Mouse (Mus musculus) lung, postnatal 0 days (tissue): Measurements from ENCODE around the gene Krtap5-1. TPM values are rescaled to one million over a fixed set of nuclear protein-coding genes. Genes with fewer than 3 reads are reported as not detected.
"Not testable (repeated sequence)": the region's sequence is repeated elsewhere in the genome, so short reads cannot be mapped to it uniquely, and the experiment has no call there.

Experiments
- ATAC-seq: fragments of 200-750 bp; cut with Nextera tagmentation; 2 replicates; pipeline ENCODE4 v1.8.0; 2017; ENCODE audit warnings: moderate library complexity
- DNase-seq: peaks from one replicate; pipeline ENCODE4 v3.0.0-alpha.2; 2016; ENCODE audit warnings: low spot score
- H3K27ac ChIP-seq: fragments of 300-500 bp; sonication (generic); 2 replicates; pipeline ENCODE4 v1.5.1; 2014; ENCODE audit warnings: antibody characterized with exemption, mild to moderate bottlenecking, low read length, mixed read lengths
- H3K27me3 ChIP-seq: fragments of 300-500 bp; sonication (generic); replicated peaks from 2 replicates; pipeline ENCODE4 v1.6.1; 2014; ENCODE audit warnings: low read length, mixed read lengths; ENCODE audit not compliant: insufficient read depth
- H3K36me3 ChIP-seq: fragments of 300-500 bp; sonication (generic); 2 replicates; pipeline ENCODE4 v1.6.1; 2014; ENCODE audit warnings: low read length, mixed read lengths; ENCODE audit not compliant: insufficient read depth
- H3K4me1 ChIP-seq: fragments of 300-500 bp; sonication (generic); 2 replicates; pipeline ENCODE4 v1.6.1; 2014; ENCODE audit warnings: antibody characterized with exemption, low read depth, low read length, mixed read lengths; ENCODE audit not compliant: insufficient read depth
- H3K4me2 ChIP-seq: fragments of 300-500 bp; sonication (generic); replicated peaks from 2 replicates; pipeline ENCODE4 v1.6.1; 2014; ENCODE audit warnings: low read depth, mild to moderate bottlenecking, low read length, moderate library complexity, mixed read lengths
- H3K4me3 ChIP-seq: fragments of 300-500 bp; sonication (generic); 2 replicates; pipeline ENCODE4 v1.5.1; 2014; ENCODE audit warnings: low read depth, low read length
- H3K9ac ChIP-seq: fragments of 300-500 bp; sonication (generic); replicated peaks from 2 replicates; pipeline ENCODE4 v1.6.1; 2014; ENCODE audit warnings: low read depth, mild to moderate bottlenecking
- H3K9me3 ChIP-seq: fragments of 300-500 bp; sonication (generic); 2 replicates; pipeline ENCODE4 v1.6.1; 2016; ENCODE audit warnings: low read length, mixed read lengths
- CTCF ChIP-seq: IDR thresholded peaks from 2 replicates; pipeline ENCODE4 v1.5.1; 2016; ENCODE audit warnings: antibody characterized with exemption, mild to moderate bottlenecking
- EP300 ChIP-seq: IDR thresholded peaks from 2 replicates; pipeline ENCODE4 v1.6.1; 2016; ENCODE audit warnings: antibody characterized with exemption, mild to moderate bottlenecking, control low read depth
- WGBS: fragments of 180-500 bp; shearing (Covaris S2); extraction: QIAGEN DNeasy Blood & Tissue Kit; methylation state at CpG from one replicate; pipeline ENCODE4 v1.1.7; 2014; 5-methylcytosine and 5-hydroxymethylcytosine counted together
- polyA plus RNA-seq: library from polyadenylated mRNA; unstranded; fragments of >200 nt; fragmentation: Nextera tagmentation; extraction: Ambion mirVana; gene quantifications from 2 replicates; pipeline ENCODE4 v1.2.1, GENCODE M21; 2015

Krtap5-1 gene
- polyA plus RNA-seq, 1 experiment from 2014 or later = not detected

- 89% methylated on average over 4 of the region's 4 CpGs for WGBS
Measured at GRCm38 (mm10) chr7:142331281-142331680, 34.4 kb upstream of the Krtap5-1 start.

DNA sequence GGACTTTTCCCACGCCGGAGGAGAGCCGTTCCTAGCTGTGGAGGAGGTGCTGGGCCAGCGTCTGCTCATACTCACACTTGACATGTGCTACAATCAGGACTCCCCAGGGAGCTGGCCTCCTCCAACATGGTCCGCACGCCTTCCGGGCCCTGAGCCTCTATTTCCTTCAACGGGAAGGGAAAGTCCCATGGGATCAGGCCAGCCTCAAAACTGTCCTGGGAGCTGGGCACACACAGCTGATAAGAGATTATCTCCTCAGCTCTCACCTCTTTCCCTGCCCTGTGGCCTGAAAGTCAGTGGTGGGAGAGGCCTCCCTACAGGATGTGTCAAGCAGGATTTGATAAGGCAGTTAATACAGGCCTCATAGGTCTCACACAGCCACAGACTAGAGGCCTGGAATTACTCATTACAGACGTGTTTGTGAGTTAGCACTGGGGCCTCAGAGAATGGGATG lies 33.4 kb upstream of the Krtap5-1 start:
- no peaks in the 10 kb centered on the region for H3K4me1 ChIP-seq
- no peaks in the 10 kb centered on the region for H3K9me3 ChIP-seq
- H3K4me3 ChIP-seq = no peak overlapping the region
- no peak overlapping the region for H3K4me2 ChIP-seq
- H3K27me3 ChIP-seq = no peaks in the 10 kb centered on the region
- H3K36me3 ChIP-seq = no peaks in the 10 kb centered on the region
- WGBS = 44% methylated on average over 9 of the region's 9 CpGs
- DNase-seq (no peak), ATAC-seq (peak; percentile 57)
- H3K27ac ChIP-seq = 0 out of 2 replicates have a peak overlapping the region, but pooled peaks have one; percentile 20
- H3K9ac ChIP-seq = no peak overlapping the region
- TF ChIP-seq CTCF (no peak), EP300 (peak; percentile 18; the same call in 1 of the 2 replicates)

More at GRCm38 (mm10) chr7:142331281-142331680, 34.4 kb upstream of the Krtap5-1 start:
- ATAC-seq (no peak), DNase-seq (no peak)
- Histone ChIP-seq H3K4me2 (no peak overlapping the region), H3K4me1 (no peaks in the 10 kb centered on the region), H3K4me3 (no peak overlapping the region), H3K36me3 (no peaks in the 10 kb centered on the region), H3K27ac (no peak overlapping the region), H3K27me3 (no peaks in the 10 kb centered on the region), H3K9ac (no peak overlapping the region), H3K9me3 (no peaks in the 10 kb centered on the region)
- TF ChIP-seq EP300 = no peak
- TF ChIP-seq CTCF = no peak

- Histone ChIP-seq H3K27me3 (no peaks in the 10 kb centered on the region), H3K4me3 (no peak overlapping the region), H3K27ac (no peak overlapping the region), H3K4me2 (no peak overlapping the region), H3K9me3 (no peaks in the 10 kb centered on the region), H3K4me1 (no peaks in the 10 kb centered on the region), H3K9ac (no peak overlapping the region), H3K36me3 (no peaks in the 10 kb centered on the region)
- WGBS = 91% methylated on average over 3 of the region's 3 CpGs
- no peak for TF ChIP-seq EP300
- TF ChIP-seq CTCF = no peak
- no peak for DNase-seq
- ATAC-seq = no peak
Measured at GRCm38 (mm10) chr7:142328507-142328906, 31.6 kb upstream of the Krtap5-1 start.

- Histone ChIP-seq H3K4me1 (no peaks in the 10 kb centered on the region), H3K4me2 (no peak overlapping the region), H3K36me3 (no peaks in the 10 kb centered on the region), H3K27me3 (no peaks in the 10 kb centered on the region), H3K9ac (no peak overlapping the region), H3K27ac (no peak overlapping the region), H3K4me3 (no peak overlapping the region), H3K9me3 (no peaks in the 10 kb centered on the region)
- WGBS = 24% methylated on average over 9 of the region's 9 CpGs
- DNase-seq (no peak), ATAC-seq (peak; percentile 37; the same call in 1 of the 2 replicates)
- TF ChIP-seq EP300 = 0 out of 2 replicates have a peak, but pooled peaks have one; percentile 19
- TF ChIP-seq CTCF = no peak
Measured at GRCm38 (mm10) chr7:142326714-142327445, 30.0 kb upstream of the Krtap5-1 start.

GRCm38 (mm10) chr7:142323396-142324117 lies 26.6 kb upstream of the Krtap5-1 start:
- Histone ChIP-seq H3K9ac (no peak overlapping the region), H3K27ac (no peak overlapping the region), H3K27me3 (no peaks in the 10 kb centered on the region), H3K4me3 (no peak overlapping the region), H3K9me3 (no peaks in the 10 kb centered on the region), H3K36me3 (no peaks in the 10 kb centered on the region), H3K4me1 (no peaks in the 10 kb centered on the region), H3K4me2 (no peak overlapping the region)
- TF ChIP-seq CTCF = no peak
- no peak for TF ChIP-seq EP300
- DNase-seq (no peak), ATAC-seq (no peak)
- WGBS = 62% methylated on average over 12 of the region's 12 CpGs

GRCm38 (mm10) chr7:142322641-142323040 lies 25.7 kb upstream of the Krtap5-1 start:
- DNase-seq = no peak
- H3K4me1 ChIP-seq = no peaks in the 10 kb centered on the region
- H3K9me3 ChIP-seq = no peaks in the 10 kb centered on the region
- ATAC-seq = no peak
- whole genome bisulfite sequencing = 82% methylated on average over 6 of the region's 6 CpGs
- no peaks in the 10 kb centered on the region for H3K27me3 ChIP-seq
- H3K27ac ChIP-seq = no peak overlapping the region
- no peak for TF ChIP-seq CTCF
- no peak for TF ChIP-seq EP300
- H3K4me3 ChIP-seq = no peak overlapping the region
- H3K36me3 ChIP-seq = no peaks in the 10 kb centered on the region
- no peak overlapping the region for H3K4me2 ChIP-seq
- H3K9ac ChIP-seq = no peak overlapping the region

GRCm38 (mm10) chr7:142321637-142322306 lies 24.9 kb upstream of the Krtap5-1 start:
- not testable (repeated sequence) for H3K4me2 ChIP-seq, H3K4me3 ChIP-seq, DNase-seq, H3K9ac ChIP-seq, ATAC-seq, H3K4me1 ChIP-seq, H3K27ac ChIP-seq, H3K9me3 ChIP-seq, H3K36me3 ChIP-seq, H3K27me3 ChIP-seq
- 65% methylated on average over 3 of the region's 10 CpGs for WGBS
